Mouse (Mus musculus): ENCODE measurements around the gene Olfr819.
"Not testable (repeated sequence)": the region's sequence is repeated elsewhere in the genome, so short reads cannot be mapped to it uniquely, and the experiment has no call there.

The Olfr819 gene

GRCm38 (mm10) chr10:129967166-129967565 is at the start of gene Olfr819:
Olfr819 (minus strand) TSS chr10:129967266.
- DNase-seq (ENCODE audit: low spot score in 2 of 2) = not testable (repeated sequence)

DNA sequence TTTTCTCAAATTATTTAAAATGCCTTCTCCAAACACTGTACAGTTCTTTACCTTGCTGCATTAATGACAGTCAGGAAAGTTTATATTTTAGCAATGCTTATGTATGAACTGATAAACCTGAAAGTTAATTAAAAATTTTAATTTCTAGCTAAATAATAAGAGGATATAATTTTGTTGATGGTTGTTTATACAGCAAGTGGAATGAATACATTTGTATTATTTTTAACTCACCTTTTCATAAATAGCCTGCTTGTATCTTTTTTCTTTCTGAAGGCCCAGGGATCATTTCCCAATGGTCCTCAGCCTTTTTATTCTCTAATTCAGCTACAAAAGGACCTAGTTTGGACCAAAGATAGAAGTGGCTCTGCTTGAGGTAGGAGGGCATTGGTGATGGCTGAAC is 45.3 kb upstream of the Olfr819 start, which contains the start of gene Olfr820:
Olfr820 (plus strand) TSS at position 301 of the 400 bp plus-strand sequence.
- no peak for DNase-seq (ENCODE audit: low spot score in 2 of 2)

GRCm38 (mm10) chr10:130005366-130005765 is 38.3 kb upstream of the Olfr819 start:
- not testable (repeated sequence) for DNase-seq (ENCODE audit: low spot score in 2 of 2)

- not testable (repeated sequence) for DNase-seq (ENCODE audit: low spot score in 2 of 2)
Observed at GRCm38 (mm10) chr10:130004104-130004503, 37.0 kb upstream of the Olfr819 start.

GRCm38 (mm10) chr10:129984962-129985361 is 17.9 kb upstream of the Olfr819 start, which contains the start of gene Gm10310:
Gm10310 (minus strand) TSS chr10:129985062.
- DNase-seq (ENCODE audit: low spot score in 2 of 2) = not testable (repeated sequence)

DNA sequence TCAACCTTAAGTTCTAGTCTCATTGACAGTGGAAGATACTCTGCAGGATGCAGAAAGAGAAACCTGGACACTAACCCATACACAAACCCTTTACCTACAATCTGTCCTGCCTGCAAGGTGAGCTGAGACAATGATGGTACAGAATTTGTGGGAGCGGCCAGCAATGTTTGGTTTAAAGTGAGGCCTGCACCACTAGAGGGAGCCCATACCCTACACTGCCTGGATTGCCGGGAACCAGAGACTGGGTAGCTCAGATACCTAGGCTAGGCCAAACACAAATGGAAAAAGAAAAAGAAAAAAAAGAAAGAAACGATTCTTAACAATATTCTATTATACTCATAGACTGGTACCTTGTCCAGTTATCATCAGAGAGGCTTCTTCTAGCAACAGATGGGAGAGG is 14.8 kb upstream of the Olfr819 start:
- DNase-seq (ENCODE audit: low spot score in 2 of 2) = not testable (repeated sequence)

- not testable (repeated sequence) for DNase-seq (ENCODE audit: low spot score in 2 of 2)
Observed at GRCm38 (mm10) chr10:129976040-129976439, 9.0 kb upstream of the Olfr819 start, which contains the start of gene Olfr247. Olfr247 (minus strand) TSS chr10:129976140.

DNA sequence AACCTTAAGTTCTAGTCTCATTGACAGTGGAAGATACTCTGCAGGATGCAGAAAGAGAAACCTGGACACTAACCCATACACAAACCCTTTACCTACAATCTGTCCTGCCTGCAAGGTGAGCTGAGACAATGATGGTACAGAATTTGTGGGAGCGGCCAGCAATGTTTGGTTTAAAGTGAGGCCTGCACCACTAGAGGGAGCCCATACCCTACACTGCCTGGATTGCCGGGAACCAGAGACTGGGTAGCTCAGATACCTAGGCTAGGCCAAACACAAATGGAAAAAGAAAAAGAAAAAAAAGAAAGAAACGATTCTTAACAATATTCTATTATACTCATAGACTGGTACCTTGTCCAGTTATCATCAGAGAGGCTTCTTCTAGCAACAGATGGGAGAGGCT is 5.9 kb upstream of the Olfr819 start:
- not testable (repeated sequence) for DNase-seq (ENCODE audit: low spot score in 2 of 2)

DNA sequence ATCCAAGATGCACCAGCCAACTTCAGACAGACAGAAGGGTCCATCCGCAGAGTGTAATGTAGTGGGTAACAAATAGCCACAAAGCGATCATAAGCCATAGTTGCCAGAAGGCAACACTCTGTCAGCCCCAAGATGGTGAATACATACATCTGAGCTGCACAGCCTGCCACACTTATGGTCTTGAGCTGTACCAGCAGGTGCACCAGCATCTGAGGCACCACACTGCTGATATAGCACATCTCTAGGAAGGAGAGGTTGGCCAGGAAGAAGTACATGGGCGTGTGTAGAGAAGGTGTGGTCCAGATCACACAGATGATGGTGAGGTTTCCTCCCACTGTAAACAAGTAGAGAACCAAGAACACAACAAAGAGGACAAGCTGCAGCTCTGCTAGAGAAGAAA is 834 bp downstream of the Olfr819 start:
- DNase-seq (ENCODE audit: low spot score in 2 of 2) = not testable (repeated sequence)

DNA sequence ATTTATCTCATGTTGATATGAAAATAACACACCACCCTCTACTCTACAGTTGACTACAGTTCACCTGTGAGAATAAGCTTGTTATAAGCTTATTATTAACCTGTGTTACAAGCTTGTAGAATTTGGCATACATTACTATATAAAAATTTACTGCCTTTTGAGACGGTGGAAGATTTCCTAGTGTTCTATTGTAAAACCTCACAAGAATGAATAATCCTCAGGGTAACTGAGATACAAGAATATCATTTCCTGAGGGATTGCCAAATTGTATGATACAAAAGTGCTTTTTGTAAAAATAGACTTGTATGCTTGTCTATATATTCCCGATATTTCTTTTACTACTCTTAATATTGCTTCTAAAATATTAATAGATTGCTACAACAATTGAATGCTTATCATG is 18.1 kb downstream of the Olfr819 start, which contains the start of gene Olfr818:
Olfr818 (minus strand) TSS at position 101 of the 400 bp plus-strand sequence.
- no peak for DNase-seq (ENCODE audit: low spot score in 2 of 2)

DNA sequence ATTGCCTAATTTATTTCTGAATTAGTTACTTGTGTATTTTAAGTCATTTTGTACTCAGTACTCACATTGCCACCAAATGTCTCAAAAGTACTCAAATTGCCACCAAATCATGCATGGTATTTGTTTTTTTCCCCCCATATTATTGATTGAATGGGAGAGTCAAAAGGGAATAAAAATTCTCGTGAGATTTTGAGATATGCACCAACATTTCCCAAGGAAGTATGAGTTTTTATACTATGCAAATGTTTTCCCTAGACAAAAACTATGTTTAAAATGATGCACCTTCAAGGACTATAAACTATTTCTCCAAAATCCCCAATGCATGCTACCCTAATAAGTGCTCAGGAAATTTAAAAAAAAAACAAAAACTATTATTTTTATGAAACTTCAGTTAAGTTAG is 51.6 kb downstream of the Olfr819 start, which contains the start of gene Olfr816:
Olfr816 (minus strand) TSS at position 101 of the 400 bp plus-strand sequence.
- no peak for DNase-seq (ENCODE audit: low spot score in 2 of 2)
